Mouse (Mus musculus): Measurements from ENCODE around the gene Plcd4. TPM values are rescaled to one million over a fixed set of nuclear protein-coding genes. Genes with fewer than 3 reads are reported as not detected.

Gene Plcd4
- polyA plus RNA-seq, 1 experiment from 2014 or later = 0.80 TPM

DNA sequence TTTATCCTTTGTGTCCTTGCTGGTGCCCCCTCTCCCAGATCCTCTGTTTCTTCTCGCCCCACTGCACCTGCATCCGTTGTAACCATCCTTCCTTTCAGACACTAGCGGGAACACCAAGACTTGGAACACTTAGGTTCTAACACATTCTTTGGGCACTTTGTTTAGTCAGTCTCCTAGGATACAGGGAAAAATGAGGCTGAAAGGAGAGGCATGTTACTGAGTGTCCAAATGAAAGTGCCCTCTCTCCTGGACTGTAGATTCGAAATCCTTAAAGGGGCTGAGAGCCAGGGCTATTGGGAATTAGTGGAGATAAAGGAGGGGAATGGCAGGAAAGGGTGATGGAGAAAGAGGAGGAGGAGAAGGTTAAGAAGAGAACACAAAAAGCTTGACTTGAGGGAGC is 1.5 kb downstream of the Plcd4 start, which contains the start of gene Usp37:
Gene Usp37, minus strand, starts transcription at position 101 of the 400 bp plus-strand sequence.
- Histone ChIP-seq H3K9me3 (no peaks in the 10 kb centered on the region), H3K27ac (no peak within 1 kb of the TSS), H3K4me1 (peaks cover 3% of the 10 kb centered on the region; the same call in 1 of the 2 replicates), H3K36me3 (no peaks in the 10 kb centered on the region), H3K4me3 (no peak within 1 kb of the TSS), H3K9ac (no peak within 1 kb of the TSS), H3K4me2 (no peak within 1 kb of the TSS), H3K27me3 (no peaks in the 10 kb centered on the region)
- WGBS = 69% methylated on average over 4 of the region's 4 CpGs
- ATAC-seq (ENCODE audit: borderline replicate concordance, extremely low read depth, low FRiP score, low TSS enrichment) = no peak

DNA sequence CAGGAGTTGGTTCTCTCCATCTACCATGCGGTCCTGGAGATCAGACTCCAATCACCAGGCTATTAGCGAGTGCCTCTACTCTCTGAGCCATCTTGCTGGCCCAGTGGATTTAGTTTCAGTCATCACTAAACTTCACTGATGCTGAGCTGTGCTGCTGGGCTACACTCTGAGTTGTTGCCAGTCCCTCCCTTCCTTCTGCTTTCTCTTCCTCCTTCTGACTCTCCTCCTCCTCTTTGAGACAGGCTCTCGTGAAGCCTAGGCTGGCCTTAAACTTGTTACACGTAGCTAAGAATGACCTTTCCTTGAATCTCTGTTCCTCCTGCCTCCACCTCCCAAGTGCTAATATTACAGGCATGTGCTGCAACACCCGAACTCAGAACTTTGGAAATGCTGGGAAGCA is 16.4 kb downstream of the Plcd4 start:
- no peak overlapping the region for H3K27ac ChIP-seq
- no peak for ATAC-seq (ENCODE audit: borderline replicate concordance, extremely low read depth, low FRiP score, low TSS enrichment)
- H3K4me1 ChIP-seq = no peaks in the 10 kb centered on the region
- peaks cover 7% of the 10 kb centered on the region; the same call in 1 of the 2 replicates for H3K36me3 ChIP-seq
- no peaks in the 10 kb centered on the region for H3K27me3 ChIP-seq
- H3K4me2 ChIP-seq = no peak overlapping the region
- WGBS = 75% methylated on average over 5 of the region's 5 CpGs
- H3K4me3 ChIP-seq = no peak overlapping the region
- no peaks in the 10 kb centered on the region for H3K9me3 ChIP-seq
- H3K9ac ChIP-seq = no peak overlapping the region

DNA sequence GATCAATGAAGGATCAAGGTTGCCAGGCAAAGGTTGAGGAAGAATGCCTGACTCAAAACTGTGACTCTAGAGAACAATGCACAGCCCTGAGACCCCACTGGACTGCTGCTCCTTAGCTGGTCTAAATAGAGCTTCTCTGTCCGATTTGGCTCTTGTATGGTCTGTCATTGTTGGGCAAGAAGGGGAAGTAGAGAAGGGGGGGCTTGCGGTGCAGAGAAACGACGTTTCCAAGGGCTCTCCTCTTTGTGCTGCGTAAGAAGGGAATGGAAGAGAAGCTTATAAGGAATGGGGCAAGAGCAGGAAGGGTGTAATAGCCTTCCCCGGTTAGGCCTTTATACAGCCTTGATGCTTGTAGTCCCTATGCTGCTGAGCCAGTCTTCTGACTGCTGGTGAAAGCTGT is 23.1 kb downstream of the Plcd4 start:
- WGBS = 90% methylated on average over 6 of the region's 6 CpGs
- no peaks in the 10 kb centered on the region for H3K4me1 ChIP-seq
- H3K9ac ChIP-seq = no peak overlapping the region
- H3K9me3 ChIP-seq = no peaks in the 10 kb centered on the region
- no peak overlapping the region for H3K4me3 ChIP-seq
- ATAC-seq (ENCODE audit: borderline replicate concordance, extremely low read depth, low FRiP score, low TSS enrichment) = no peak
- no peak overlapping the region for H3K4me2 ChIP-seq
- no peak overlapping the region for H3K27ac ChIP-seq
- H3K36me3 ChIP-seq = peaks cover 61% of the 10 kb centered on the region
- H3K27me3 ChIP-seq = no peaks in the 10 kb centered on the region

DNA sequence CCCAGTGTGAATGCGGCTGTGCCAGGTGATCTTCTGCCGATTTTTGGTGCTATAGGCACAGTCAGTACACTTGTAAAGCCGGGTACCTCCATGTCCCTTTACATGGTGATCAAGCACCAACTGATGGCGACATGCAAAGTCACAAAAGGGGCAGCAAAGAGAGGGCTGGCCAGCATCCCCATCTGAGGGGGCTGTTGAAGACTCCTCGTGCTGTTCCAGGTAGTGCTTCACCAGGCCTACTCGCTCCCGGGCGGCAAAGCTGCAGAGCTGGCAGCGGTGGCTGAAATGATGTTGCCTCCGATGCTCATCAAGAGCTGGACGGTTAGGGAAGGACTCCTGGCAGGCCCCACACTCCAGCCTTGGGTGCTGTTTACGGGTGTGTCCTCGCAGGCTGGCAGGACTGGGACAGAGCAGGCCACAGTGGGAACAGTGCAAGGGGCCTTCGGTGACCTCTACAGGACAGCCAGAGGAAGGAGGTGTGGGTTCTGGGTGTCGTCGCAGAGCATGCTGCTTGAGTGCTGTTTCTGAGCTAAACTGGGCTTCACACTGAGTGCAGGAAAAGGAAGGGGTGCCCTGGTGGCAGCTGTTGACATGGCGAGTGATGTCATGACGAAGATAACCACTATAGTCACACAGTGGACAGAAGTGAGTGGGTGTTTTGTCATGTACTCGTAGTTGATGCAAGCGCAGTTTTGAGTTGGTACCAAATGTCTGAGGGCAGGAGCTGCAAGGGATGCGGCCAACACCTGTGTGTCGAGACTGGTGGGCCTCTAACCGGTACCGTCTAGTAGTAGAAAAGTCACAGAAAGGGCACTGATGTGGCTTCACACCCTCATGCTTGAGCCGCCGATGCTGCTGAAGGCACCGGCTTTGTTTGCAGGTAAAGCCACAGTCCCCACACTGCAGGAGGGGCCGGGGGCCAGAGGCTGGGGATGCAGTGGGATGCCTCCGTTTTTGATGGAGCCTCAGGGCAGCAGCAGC is 27.3 kb downstream of the Plcd4 start:
- WGBS = 92% methylated on average over 29 of the region's 29 CpGs
- no peaks in the 10 kb centered on the region for H3K4me1 ChIP-seq

DNA sequence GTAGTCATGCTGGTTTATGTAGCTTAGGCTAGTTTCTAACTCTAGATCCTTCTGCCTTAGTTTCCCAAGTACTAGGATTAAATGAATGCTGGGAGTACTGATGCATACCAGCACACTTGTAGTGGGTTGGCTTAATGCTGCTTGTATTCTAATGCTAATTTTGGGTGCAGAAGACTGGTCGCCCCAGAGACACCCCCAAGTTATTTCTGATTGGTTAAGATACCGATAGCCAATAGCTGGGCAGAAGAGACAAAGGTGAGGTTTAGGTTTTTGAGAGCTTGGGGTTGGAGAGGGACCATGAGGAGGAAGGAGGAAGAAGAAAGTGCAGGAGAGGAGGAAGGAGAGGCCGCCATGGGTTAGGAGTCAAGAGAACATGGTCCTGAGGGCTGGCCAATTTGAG is 39.9 kb downstream of the Plcd4 start:
- no peak overlapping the region for H3K27ac ChIP-seq
- H3K9ac ChIP-seq = no peak overlapping the region
- no peak overlapping the region for H3K4me3 ChIP-seq
- no peaks in the 10 kb centered on the region for H3K9me3 ChIP-seq
- peaks cover 15% of the 10 kb centered on the region for H3K4me1 ChIP-seq
- no peak for ATAC-seq (ENCODE audit: borderline replicate concordance, extremely low read depth, low FRiP score, low TSS enrichment)
- peaks cover 34% of the 10 kb centered on the region for H3K36me3 ChIP-seq
- no peak overlapping the region for H3K4me2 ChIP-seq
- H3K27me3 ChIP-seq = no peaks in the 10 kb centered on the region
- 86% methylated on average over 3 of the region's 3 CpGs for WGBS

More for the DNA sequence above, 27.3 kb downstream of the Plcd4 start:
- Histone ChIP-seq H3K36me3 (peaks cover 86% of the 10 kb centered on the region), H3K4me2 (no peak overlapping the region), H3K9me3 (no peaks in the 10 kb centered on the region), H3K27me3 (no peaks in the 10 kb centered on the region), H3K27ac (no peak overlapping the region), H3K4me3 (no peak overlapping the region), H3K9ac (no peak overlapping the region)
- no peak for ATAC-seq (ENCODE audit: borderline replicate concordance, extremely low read depth, low FRiP score, low TSS enrichment)

DNA sequence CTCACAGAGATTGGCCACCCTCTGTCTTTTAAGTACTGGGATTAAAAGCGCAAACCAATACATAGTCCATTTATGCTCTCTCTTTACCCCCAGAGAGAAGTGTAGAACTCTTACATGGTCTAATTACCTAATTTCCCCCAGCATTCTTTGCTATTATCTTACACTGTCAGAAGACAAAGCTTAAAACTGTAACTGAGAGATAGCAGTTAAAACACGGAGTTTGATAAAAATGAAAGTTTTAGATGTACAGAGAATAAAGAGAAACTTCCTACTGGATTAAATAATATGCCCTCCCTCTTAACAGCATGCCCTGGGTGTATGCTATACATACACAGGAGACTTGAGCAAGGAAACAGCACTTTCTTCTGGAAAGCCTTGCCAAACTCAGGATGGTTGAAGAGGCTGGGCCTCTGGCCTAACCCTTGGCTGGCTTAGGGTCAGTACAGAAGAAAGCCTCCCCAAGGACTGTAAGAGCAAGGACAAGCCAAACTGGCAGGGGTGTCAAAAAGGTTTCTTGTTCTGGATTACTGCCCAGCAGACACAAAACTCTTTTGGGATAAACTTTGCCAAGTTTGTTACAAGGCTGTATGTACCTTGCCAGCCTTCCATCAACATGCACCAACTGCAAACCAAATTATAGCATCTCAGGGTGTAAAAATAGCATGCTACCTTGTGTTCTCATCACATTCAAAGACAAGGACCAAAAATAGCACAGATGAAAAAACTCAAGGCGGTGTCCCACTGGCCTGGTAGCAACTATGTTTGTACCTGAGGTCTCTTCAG is 42.1 kb downstream of the Plcd4 start:
- H3K4me3 ChIP-seq = no peak overlapping the region
- H3K9ac ChIP-seq = no peak overlapping the region
- H3K4me2 ChIP-seq = no peak overlapping the region
- WGBS = 90% methylated on average over 3 of the region's 3 CpGs
- H3K9me3 ChIP-seq = no peaks in the 10 kb centered on the region
- no peak overlapping the region for H3K27ac ChIP-seq
- no peaks in the 10 kb centered on the region for H3K27me3 ChIP-seq
- no peak for ATAC-seq (ENCODE audit: borderline replicate concordance, extremely low read depth, low FRiP score, low TSS enrichment)
- peaks cover 22% of the 10 kb centered on the region for H3K36me3 ChIP-seq
- peaks cover 21% of the 10 kb centered on the region for H3K4me1 ChIP-seq

DNA sequence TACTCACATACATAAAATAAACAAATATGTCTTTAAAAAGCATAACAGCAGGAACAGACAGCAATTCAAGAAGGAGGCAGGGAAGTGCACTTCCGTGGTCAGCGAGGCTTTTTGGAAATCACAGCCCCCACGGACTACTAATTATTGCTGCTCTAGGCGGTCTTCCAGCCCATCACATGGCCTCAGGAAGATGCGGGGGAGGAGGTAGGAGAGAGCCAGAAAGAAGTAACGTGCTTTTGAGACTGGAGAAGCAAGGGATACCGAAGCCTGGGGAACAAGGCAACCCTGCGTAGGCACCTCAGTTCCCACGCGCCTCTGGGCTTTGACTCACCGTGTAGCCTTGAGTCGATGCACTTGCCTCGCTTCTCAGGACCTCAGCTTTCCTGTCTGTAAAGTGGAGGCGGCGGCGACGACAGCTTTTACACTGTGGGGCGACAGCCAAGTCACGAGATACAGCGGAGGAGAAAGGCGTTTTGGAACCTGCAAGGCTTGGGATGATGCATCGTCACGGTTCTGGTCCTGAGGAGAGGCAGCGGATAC is 44.6 kb downstream of the Plcd4 start:
- peaks cover 41% of the 10 kb centered on the region for H3K36me3 ChIP-seq
- ATAC-seq (ENCODE audit: borderline replicate concordance, extremely low read depth, low FRiP score, low TSS enrichment) = 0 out of 2 replicates have a peak, but pooled peaks have one; percentile 0
- H3K27ac ChIP-seq = peak overlapping the region; percentile 77
- peak overlapping the region; percentile 87 for H3K4me2 ChIP-seq
- H3K9me3 ChIP-seq = no peaks in the 10 kb centered on the region
- peak overlapping the region; percentile 77 for H3K9ac ChIP-seq
- H3K27me3 ChIP-seq = no peaks in the 10 kb centered on the region
- peaks cover 21% of the 10 kb centered on the region for H3K4me1 ChIP-seq
- H3K4me3 ChIP-seq = peak overlapping the region; percentile 90
- WGBS = 2% methylated on average over 24 of the region's 24 CpGs

DNA sequence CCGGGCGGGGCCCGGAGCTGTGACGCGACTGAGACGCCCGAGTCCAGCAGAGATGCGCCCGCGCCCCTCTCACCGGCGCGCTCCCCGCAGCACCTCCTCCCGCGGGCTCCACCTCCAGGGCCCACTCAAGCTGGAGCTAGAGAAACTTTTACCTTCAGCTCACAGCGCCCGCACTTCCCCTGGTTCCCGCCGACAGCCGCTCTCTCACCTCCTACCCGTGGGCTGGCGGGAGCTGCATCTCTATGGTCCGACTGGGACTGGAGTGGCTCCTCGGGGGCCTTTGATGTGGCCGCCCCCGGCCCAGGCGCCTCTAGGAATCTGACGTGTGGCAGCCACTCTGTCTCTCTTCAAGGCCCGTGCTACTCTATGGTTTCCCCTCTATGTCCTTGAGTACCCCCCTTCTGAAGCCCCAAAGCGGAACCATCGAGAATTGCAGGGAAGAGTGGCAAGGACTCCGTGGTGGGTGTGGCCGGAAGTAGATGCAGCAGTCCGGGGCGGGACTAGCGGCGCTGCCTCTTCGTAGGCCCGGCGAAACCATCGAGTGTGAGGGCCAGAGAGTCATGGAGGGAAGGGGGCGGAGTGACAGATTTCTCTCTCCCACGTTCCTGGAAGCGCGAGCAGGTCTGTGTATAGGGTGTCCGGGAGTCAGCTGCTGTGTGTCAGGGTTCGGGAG is 45.2 kb downstream of the Plcd4 start, which contains the start of the genes Zfp142 and Bcs1l:
Gene Zfp142, minus strand, starts transcription at position 474 of the 673 bp plus-strand sequence.
Gene Bcs1l, plus strand, starts transcription at position 517 of the 673 bp plus-strand sequence.
- Histone ChIP-seq H3K4me2 (peak within 1 kb of the TSS; percentile 87), H3K27me3 (no peaks in the 10 kb centered on the region), H3K9ac (peak within 1 kb of the TSS; percentile 80), H3K36me3 (peaks cover 43% of the 10 kb centered on the region), H3K4me1 (peaks cover 21% of the 10 kb centered on the region), H3K9me3 (no peaks in the 10 kb centered on the region), H3K4me3 (peak within 1 kb of the TSS; percentile 90), H3K27ac (peak within 1 kb of the TSS; percentile 77)
- WGBS = under 1% methylated on average over 48 of the region's 48 CpGs
- peak; percentile 99 for ATAC-seq (ENCODE audit: borderline replicate concordance, extremely low read depth, low FRiP score, low TSS enrichment)

DNA sequence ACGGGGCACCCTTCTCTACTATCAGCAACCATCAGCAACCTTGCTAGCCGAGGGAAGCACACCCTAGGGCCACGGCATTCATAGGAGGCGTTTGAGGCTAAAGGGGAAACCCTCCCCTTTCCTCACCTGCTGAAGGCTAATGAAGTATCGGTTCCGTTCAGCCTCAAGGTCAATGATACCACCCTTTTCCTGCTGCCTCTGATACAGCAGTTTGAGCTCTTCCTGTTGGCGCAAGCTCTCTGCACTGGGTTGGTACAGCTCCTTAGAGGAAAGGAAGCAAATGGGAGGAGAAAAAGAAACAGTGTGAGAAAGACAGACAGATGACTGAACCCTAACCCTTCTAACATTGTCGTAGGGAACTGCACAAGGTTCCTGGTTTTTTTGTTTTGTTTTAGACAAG is 51.7 kb downstream of the Plcd4 start:
- Histone ChIP-seq H3K9ac (no peak overlapping the region), H3K4me2 (no peak overlapping the region), H3K4me3 (no peak overlapping the region), H3K9me3 (no peaks in the 10 kb centered on the region), H3K4me1 (no peaks in the 10 kb centered on the region), H3K27ac (no peak overlapping the region), H3K36me3 (peaks cover 82% of the 10 kb centered on the region), H3K27me3 (no peaks in the 10 kb centered on the region)
- ATAC-seq (ENCODE audit: borderline replicate concordance, extremely low read depth, low FRiP score, low TSS enrichment) = no peak
- 75% methylated on average over 8 of the region's 8 CpGs for WGBS

DNA sequence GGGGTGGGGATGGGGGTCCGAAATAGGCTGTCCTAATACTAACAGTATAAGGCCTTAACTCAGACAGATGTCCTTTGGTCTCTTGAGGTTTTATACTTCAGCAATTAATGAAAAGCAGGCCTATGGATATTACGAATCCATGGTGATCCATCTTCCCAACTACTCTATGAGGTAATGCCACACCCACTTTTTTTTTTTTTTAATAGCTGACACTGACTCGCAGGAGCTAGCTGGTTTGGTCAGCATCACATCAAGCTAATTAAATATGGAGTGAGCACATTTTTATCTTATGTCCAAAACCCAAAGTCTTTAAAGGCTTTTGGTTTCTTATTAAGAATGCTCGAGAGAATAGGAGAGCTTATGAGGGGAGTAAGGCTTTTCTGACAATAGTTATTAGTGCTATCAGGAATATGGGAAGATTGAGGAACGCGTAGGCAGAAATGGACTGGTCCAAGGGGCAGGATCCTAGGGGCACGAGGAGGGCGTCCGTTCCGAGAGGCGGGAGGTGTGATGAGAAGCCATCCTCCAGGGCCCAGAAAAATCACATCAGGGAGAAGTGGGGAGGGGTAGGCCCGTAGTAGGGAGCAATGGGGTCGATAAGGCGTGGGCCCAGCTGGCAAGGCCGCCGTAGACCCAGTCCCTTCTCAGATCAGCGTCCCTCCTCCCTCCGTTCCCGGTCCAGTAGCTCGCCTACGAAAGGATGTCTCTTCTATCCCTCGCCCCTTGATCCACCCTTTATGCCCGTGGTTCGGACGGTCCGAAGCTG is 58.0 kb downstream of the Plcd4 start:
- peak overlapping the region; percentile 63 for H3K27ac ChIP-seq
- peak; percentile 54 for ATAC-seq (ENCODE audit: borderline replicate concordance, extremely low read depth, low FRiP score, low TSS enrichment)
- 7% methylated on average over 26 of the region's 26 CpGs for WGBS
- no peaks in the 10 kb centered on the region for H3K9me3 ChIP-seq
- H3K27me3 ChIP-seq = no peaks in the 10 kb centered on the region
- H3K4me1 ChIP-seq = peaks cover 16% of the 10 kb centered on the region
- H3K9ac ChIP-seq = peak overlapping the region; percentile 89
- peaks cover 26% of the 10 kb centered on the region for H3K36me3 ChIP-seq
- peak overlapping the region; percentile 95 for H3K4me3 ChIP-seq
- H3K4me2 ChIP-seq = peak overlapping the region; percentile 83
